Mouse (Mus musculus) embryo, embryonic 10.5 days (tissue): ENCODE data around the gene Olfml2a.
A peak's percentile ranks its signal among the peaks of the same experiment; 100 is the strongest.

ENCODE experiments used
- DNase-seq: peaks from one replicate; pipeline ENCODE4 v3.0.0-alpha.2; 2015; ENCODE audit warnings: low spot score

The Olfml2a gene

GRCm38 (mm10) chr2:38931851-38932667 lies at the start of gene Olfml2a:
TSS of gene Olfml2a (plus strand) at chr2:38931978.
- DNase-seq, result peak; percentile 80

GRCm38 (mm10) chr2:38902866-38903265 lies 28.9 kb upstream of the Olfml2a start:
- DNase-seq, result no peak

GRCm38 (mm10) chr2:38904290-38904689 lies 27.5 kb upstream of the Olfml2a start:
- DNase-seq, result no peak

- no peak for DNase-seq
Observed at GRCm38 (mm10) chr2:38906097-38906496, 25.7 kb upstream of the Olfml2a start.

- no peak for DNase-seq
Observed at GRCm38 (mm10) chr2:38908604-38909003, 23.2 kb upstream of the Olfml2a start.

- DNase-seq, result peak; percentile 24
Observed at GRCm38 (mm10) chr2:38914517-38914916, 17.3 kb upstream of the Olfml2a start.

GRCm38 (mm10) chr2:38914965-38915364 lies 16.8 kb upstream of the Olfml2a start:
- DNase-seq, result peak; percentile 74

GRCm38 (mm10) chr2:38916947-38917691 lies 14.7 kb upstream of the Olfml2a start:
- no peak for DNase-seq

- no peak for DNase-seq
Observed at GRCm38 (mm10) chr2:38921374-38921773, 10.4 kb upstream of the Olfml2a start.

GRCm38 (mm10) chr2:38923471-38923870 lies 8.3 kb upstream of the Olfml2a start:
- DNase-seq, result peak; percentile 19

GRCm38 (mm10) chr2:38923911-38924310 lies 7.9 kb upstream of the Olfml2a start:
- no peak for DNase-seq

GRCm38 (mm10) chr2:38924571-38924970 lies 7.2 kb upstream of the Olfml2a start:
- peak; percentile 58 for DNase-seq

GRCm38 (mm10) chr2:38925171-38926080 lies 6.4 kb upstream of the Olfml2a start:
- peak; percentile 62 for DNase-seq

GRCm38 (mm10) chr2:38926145-38926891 lies 5.5 kb upstream of the Olfml2a start:
- DNase-seq, result peak; percentile 98

- peak; percentile 89 for DNase-seq
Observed at GRCm38 (mm10) chr2:38927115-38927979, 4.4 kb upstream of the Olfml2a start, which contains the start of gene Nr6a1. TSS of gene Nr6a1 (minus strand) at chr2:38927688.

GRCm38 (mm10) chr2:38930269-38930668 lies 1.5 kb upstream of the Olfml2a start:
- DNase-seq, result no peak

GRCm38 (mm10) chr2:38933931-38934330 lies 2.2 kb downstream of the Olfml2a start:
- peak; percentile 34 for DNase-seq

GRCm38 (mm10) chr2:38934936-38935335 lies 3.2 kb downstream of the Olfml2a start:
- no peak for DNase-seq

GRCm38 (mm10) chr2:38936721-38937378 lies 5.1 kb downstream of the Olfml2a start:
- no peak for DNase-seq

- no peak for DNase-seq
Observed at GRCm38 (mm10) chr2:38937396-38937795, 5.6 kb downstream of the Olfml2a start.
